Mouse (Mus musculus): ENCODE measurements at regions not wholly inside any gene's neighbourhood (a gene's known extent, or its start where the extent isn't known, plus 50 kb on each side); places are given as distances from the start of the nearest gene placed in this dataset.

GRCm38 (mm10) chr11:15572716-15573115, 684.8 kb upstream of the Vstm2a start:
- DNase-seq (ENCODE audit: low spot score), result no peak

GRCm38 (mm10) chr11:15619963-15620362, 637.6 kb upstream of the Vstm2a start:
- no peak for DNase-seq (ENCODE audit: low spot score)

GRCm38 (mm10) chr11:15649025-15649680, 608.4 kb upstream of the Vstm2a start:
- DNase-seq (ENCODE audit: low spot score), result no peak

GRCm38 (mm10) chr11:15689073-15689472, 568.5 kb upstream of the Vstm2a start:
- DNase-seq (ENCODE audit: low spot score), result peak; percentile 57

- DNase-seq (ENCODE audit: low spot score), result peak; percentile 40
These were observed 559.3 kb upstream of the Vstm2a start for GRCm38 (mm10) chr11:15698001-15698756.

GRCm38 (mm10) chr11:15715987-15716386, 541.5 kb upstream of the Vstm2a start:
- no peak for DNase-seq (ENCODE audit: low spot score)

- no peak for DNase-seq (ENCODE audit: low spot score)
These were observed 540.0 kb upstream of the Vstm2a start for GRCm38 (mm10) chr11:15717536-15717935.

- DNase-seq (ENCODE audit: low spot score), result no peak
These were observed 519.9 kb upstream of the Vstm2a start for GRCm38 (mm10) chr11:15737621-15738020.

- DNase-seq (ENCODE audit: low spot score), result no peak
These were observed 501.5 kb upstream of the Vstm2a start for GRCm38 (mm10) chr11:15756006-15756405.

- no peak for DNase-seq (ENCODE audit: low spot score)
These were observed 487.6 kb upstream of the Vstm2a start for GRCm38 (mm10) chr11:15769651-15770617.

Data from c-Kit-positive CD71-positive TER-119-positive erythroid progenitor cells, embryonic 14.5 days (primary cell).